19 mouse cellular contexts compared by ENCODE assay signal in genomic region chr4:45267883-45268282, GRCm38 (mm10). TPM values are rescaled to one million over a fixed set of nuclear protein-coding genes. Genes with fewer than 3 reads are reported as not detected.
A peak's percentile ranks its signal among the peaks of the same experiment; 100 is the strongest.
DNase-seq lines count a peak whose midpoint lies in the region; ATAC-seq lines count a peak whose summit lies in the region.
"Had no signal": no experiment of that assay in that cellular context is flagged by ENCODE, and none has a peak within 500 bp of the region (broad histone marks: within the 10 kb centered on the region; RNA-seq: fewer than 3 reads in every experiment).

No protein-coding gene starts in this region.

- no peaks in the 10 kb centered on the region for H3K36me3 ChIP-seq in liver, embryonic 11.5 days (ENCODE audit: control insufficient read depth, insufficient read depth, low read length)
- H3K36me3 ChIP-seq in midbrain, embryonic 15.5 days (replicated peaks), result no peaks in the 10 kb centered on the region
- H3K36me3 ChIP-seq: embryonic facial prominence, embryonic 10.5 days; intestine, embryonic 15.5 days; neural tube, embryonic 12.5 days had no signal

- no peaks in the 10 kb centered on the region for H3K27me3 ChIP-seq in liver, embryonic 11.5 days (replicated peaks; ENCODE audit: control insufficient read depth, insufficient read depth, low read length)
- no peaks in the 10 kb centered on the region for H3K27me3 ChIP-seq in midbrain, embryonic 15.5 days (replicated peaks)
- H3K27me3 ChIP-seq: heart, embryonic 12.5 days; intestine, embryonic 15.5 days; neural tube, embryonic 12.5 days had no signal

- peak overlapping the region; percentile 1; the same call in 1 of the 2 replicates for H3K4me2 ChIP-seq in liver, embryonic 11.5 days
- H3K4me2 ChIP-seq in midbrain, embryonic 15.5 days, result no peak overlapping the region
- H3K4me2 ChIP-seq: heart, embryonic 12.5 days; hindbrain, embryonic 14.5 days; intestine, embryonic 15.5 days; neural tube, embryonic 12.5 days had no signal

- no peak overlapping the region for H3K9ac ChIP-seq in liver, embryonic 11.5 days (ENCODE audit: low read depth, low read length)
- H3K9ac ChIP-seq in midbrain, embryonic 15.5 days, result no peak overlapping the region
- H3K9ac ChIP-seq: heart, embryonic 12.5 days; hindbrain, embryonic 14.5 days; intestine, embryonic 15.5 days; neural tube, embryonic 12.5 days had no signal

- WGBS in liver, embryonic 11.5 days, result 30% methylated on average over 3 of the region's 3 CpGs
- 85% methylated on average over 3 of the region's 3 CpGs for WGBS in midbrain, embryonic 15.5 days

- H3K9me3 ChIP-seq in liver, embryonic 11.5 days (ENCODE audit: control insufficient read depth, low read length), result no peaks in the 10 kb centered on the region
- no peaks in the 10 kb centered on the region for H3K9me3 ChIP-seq in midbrain, embryonic 15.5 days
- H3K9me3 ChIP-seq: embryonic facial prominence, embryonic 10.5 days; heart, embryonic 12.5 days; intestine, embryonic 15.5 days; neural tube, embryonic 12.5 days had no signal

- peak; percentile 10 for DNase-seq in lung, postnatal 25 days (ENCODE audit: low spot score)
- DNase-seq in lung, postnatal 4 days, result no peak
- peak; percentile 38 for DNase-seq in MN1 (ENCODE audit: low spot score)
- DNase-seq in liver, embryonic 11.5 days (ENCODE audit: low spot score), result no peak
- no peak for DNase-seq in gastrocnemius, adult 18-20 months (ENCODE audit: low spot score)
- DNase-seq in adrenal gland, postnatal 14 days, result no peak
- DNase-seq: adrenal gland, postnatal 36 days; cerebellum, adult 8-10 months; gastrocnemius, adult 2 months; heart, postnatal 14 days; layer of hippocampus, postnatal 36 days had no signal

- no peak overlapping the region for H3K27ac ChIP-seq in liver, embryonic 11.5 days (ENCODE audit: low read depth, low read length)
- no peak overlapping the region for H3K27ac ChIP-seq in midbrain, embryonic 15.5 days
- H3K27ac ChIP-seq: embryonic facial prominence, embryonic 10.5 days; gastrocnemius, adult 2 months; hindbrain, embryonic 14.5 days; intestine, embryonic 15.5 days; neural tube, embryonic 12.5 days; stomach, postnatal 0 days had no signal

- H3K4me3 ChIP-seq in liver, embryonic 11.5 days (ENCODE audit: low read depth, low read length), result no peak overlapping the region
- H3K4me3 ChIP-seq in midbrain, embryonic 15.5 days, result no peak overlapping the region
- H3K4me3 ChIP-seq: embryonic facial prominence, embryonic 10.5 days; gastrocnemius, adult 2 months; heart, embryonic 12.5 days; intestine, embryonic 15.5 days; neural tube, embryonic 12.5 days had no signal

- H3K4me1 ChIP-seq in liver, embryonic 11.5 days (replicated peaks; ENCODE audit: control insufficient read depth, insufficient read depth, low read length), result peaks cover 12% of the 10 kb centered on the region
- H3K4me1 ChIP-seq in midbrain, embryonic 15.5 days, result peaks cover 8% of the 10 kb centered on the region; the same call in 1 of the 2 replicates
- H3K4me1 ChIP-seq: neural tube, embryonic 12.5 days had no signal

- peak; percentile 89 for ATAC-seq in liver, embryonic 11.5 days (replicated peaks; ENCODE audit: low FRiP score)
- peak; percentile 97 for ATAC-seq in megakaryocyte progenitor cell, adult 5-6 weeks (replicated peaks; ENCODE audit: poor library complexity)
- ATAC-seq in midbrain, embryonic 15.5 days (replicated peaks), result no peak
- ATAC-seq: intestine, embryonic 15.5 days had no signal

RNA-seq across cellular contexts. Expression of gene Trmt10b, which starts 29.0 kb away (rescaled TPM):
- 16.5 and 17.8 TPM in 2 replicates for polyA plus RNA-seq in liver, embryonic 11.5 days (2014; fragmentation: Nextera tagmentation; extraction: Ambion mirVana)
- total RNA-seq in megakaryocyte progenitor cell, adult 5-6 weeks (2015), result 17.3 TPM in 2 replicates
- total RNA-seq in megakaryocyte progenitor cell, adult 5-6 weeks (2017), result 21.9 and 25.7 TPM in 2 replicates
- 1 to 10 TPM; 5.8 to 6.0 TPM for total RNA-seq in gastrocnemius, adult 18-20 months (2021)
- total RNA-seq in adrenal gland, postnatal 14 days (2021), result 12.0 and 13.4 TPM in 2 replicates
- polyA plus RNA-seq in midbrain, embryonic 15.5 days (2015; fragmentation: Nextera tagmentation; extraction: Ambion mirVana), result 24.1 and 24.2 TPM in 2 replicates

Comparison
In these comparisons a context has a peak if more than half of its experiments do, and no peak if none do; other contexts are left out.
1. DNase-seq: peak in lung, postnatal 25 days (single experiment) and MN1 (single experiment); none in lung, postnatal 4 days (0 of 2), liver, embryonic 11.5 days (single experiment), gastrocnemius, adult 18-20 months (single experiment) and adrenal gland, postnatal 14 days (single experiment).